Mouse (Mus musculus) heart, embryonic 16.5 days (tissue): ENCODE measurements around the gene Chd4. TPM values are rescaled to one million over a fixed set of nuclear protein-coding genes. Genes with fewer than 3 reads are reported as not detected.
"Not testable (repeated sequence)": the region's sequence is repeated elsewhere in the genome, so short reads cannot be mapped to it uniquely, and the experiment has no call there.

Experiments
- ATAC-seq: fragments of 200-750 bp; cut with Nextera tagmentation; replicated peaks from 2 replicates; pipeline ENCODE4 v1.8.0; 2017; ENCODE audit warnings: moderate number of reproducible peaks; ENCODE audit not compliant: insufficient read depth, low FRiP score; ENCODE audit errors: extremely low read depth
- H3K27ac ChIP-seq: fragments of 300-500 bp; sonication (generic); 2 replicates; pipeline ENCODE4 v1.5.1; 2014; ENCODE audit warnings: mild to moderate bottlenecking, low read length, control low read depth, moderate library complexity
- H3K27me3 ChIP-seq: fragments of 300-500 bp; sonication (generic); 2 replicates; pipeline ENCODE4 v1.6.1; 2014; ENCODE audit warnings: low read length, mixed read lengths; ENCODE audit not compliant: control insufficient read depth, insufficient read depth
- H3K36me3 ChIP-seq: fragments of 300-500 bp; sonication (generic); 2 replicates; pipeline ENCODE4 v1.6.1; 2014; ENCODE audit not compliant: control insufficient read depth, insufficient read depth
- H3K4me1 ChIP-seq: fragments of 300-500 bp; sonication (generic); 2 replicates; pipeline ENCODE4 v1.6.1; 2014; ENCODE audit warnings: low read length, mixed read lengths; ENCODE audit not compliant: control insufficient read depth, insufficient read depth
- H3K4me2 ChIP-seq: fragments of 300-500 bp; sonication (generic); 2 replicates; pipeline ENCODE4 v1.6.1; 2014; ENCODE audit warnings: low read depth, mild to moderate bottlenecking, control low read depth, low read length
- H3K4me3 ChIP-seq: fragments of 300-500 bp; sonication (generic); 2 replicates; pipeline ENCODE4 v1.5.1; 2014; ENCODE audit warnings: mild to moderate bottlenecking, control low read depth, low read length
- H3K9ac ChIP-seq: fragments of 300-500 bp; sonication (generic); 2 replicates; pipeline ENCODE4 v1.6.1; 2014; ENCODE audit warnings: low read length, control low read depth
- H3K9me3 ChIP-seq: fragments of 300-500 bp; sonication (generic); replicated peaks from 2 replicates; pipeline ENCODE4 v1.6.1; 2016; ENCODE audit warnings: low read length; ENCODE audit not compliant: control insufficient read depth
- WGBS: fragments of 180-500 bp; shearing (Covaris S2); extraction: QIAGEN DNeasy Blood & Tissue Kit; methylation state at CpG from one replicate; pipeline ENCODE4 v1.1.7; 2014; 5-methylcytosine and 5-hydroxymethylcytosine counted together
- polyA plus RNA-seq: library from polyadenylated mRNA; unstranded; fragments of >200 nt; fragmentation: Nextera tagmentation; extraction: Ambion mirVana; gene quantifications from 2 replicates; pipeline ENCODE4 v1.2.1, GENCODE M21; 2015

The Chd4 gene
- polyA plus RNA-seq, 1 experiment from 2014 or later, result 50.6 TPM

GRCm38 (mm10) chr6:125159773-125160557 lies 64.2 kb downstream of the Chd4 start:
- Histone ChIP-seq H3K9ac (peak overlapping the region; percentile 60), H3K9me3 (no peaks in the 10 kb centered on the region), H3K4me2 (no peak overlapping the region), H3K4me1 (peaks cover 17% of the 10 kb centered on the region), H3K4me3 (no peak overlapping the region), H3K27me3 (no peaks in the 10 kb centered on the region), H3K27ac (peak overlapping the region; percentile 85), H3K36me3 (peaks cover 31% of the 10 kb centered on the region)
- 77% methylated on average over 7 of the region's 7 CpGs for WGBS
- no peak for ATAC-seq

GRCm38 (mm10) chr6:125160558-125160853 lies 64.7 kb downstream of the Chd4 start:
- Histone ChIP-seq H3K4me2 (no peak overlapping the region), H3K9ac (peak overlapping the region; percentile 60)

GRCm38 (mm10) chr6:125160854-125161760 lies 65.3 kb downstream of the Chd4 start:
- Histone ChIP-seq H3K27me3 (no peaks in the 10 kb centered on the region), H3K9me3 (no peaks in the 10 kb centered on the region), H3K4me2 (peak overlapping the region; percentile 76), H3K9ac (peak overlapping the region; percentile 60), H3K27ac (peak overlapping the region; percentile 85), H3K36me3 (peaks cover 31% of the 10 kb centered on the region), H3K4me1 (peaks cover 17% of the 10 kb centered on the region), H3K4me3 (peak overlapping the region; percentile 90)
- 0 out of 2 replicates have a peak, but pooled peaks have one; percentile 4 for ATAC-seq
- WGBS, result 17% methylated on average over 22 of the region's 22 CpGs

More at GRCm38 (mm10) chr6:125160558-125160853, 64.7 kb downstream of the Chd4 start:
- H3K9me3 ChIP-seq, result no peaks in the 10 kb centered on the region
- H3K27ac ChIP-seq, result peak overlapping the region; percentile 85
- H3K4me3 ChIP-seq, result no peak overlapping the region
- WGBS, result 42% methylated on average over 10 of the region's 10 CpGs
- no peaks in the 10 kb centered on the region for H3K27me3 ChIP-seq
- no peak for ATAC-seq
- H3K36me3 ChIP-seq, result peaks cover 31% of the 10 kb centered on the region
- H3K4me1 ChIP-seq, result peaks cover 17% of the 10 kb centered on the region

GRCm38 (mm10) chr6:125161971-125162370 lies 66.2 kb downstream of the Chd4 start:
- 17% methylated on average over 3 of the region's 5 CpGs for WGBS
- peaks cover 31% of the 10 kb centered on the region for H3K36me3 ChIP-seq
- peak overlapping the region; percentile 90 for H3K4me3 ChIP-seq
- not testable (repeated sequence) for H3K27me3 ChIP-seq, H3K9ac ChIP-seq, H3K9me3 ChIP-seq, ATAC-seq
- peak overlapping the region; percentile 76 for H3K4me2 ChIP-seq
- H3K27ac ChIP-seq, result peak overlapping the region; percentile 85
- H3K4me1 ChIP-seq, result peaks cover 22% of the 10 kb centered on the region

GRCm38 (mm10) chr6:125162615-125163305 lies 67.0 kb downstream of the Chd4 start:
- Histone ChIP-seq H3K4me1 (peaks cover 30% of the 10 kb centered on the region), H3K36me3 (peaks cover 26% of the 10 kb centered on the region), H3K9ac (peak overlapping the region; percentile 65), H3K4me3 (peak overlapping the region; percentile 90), H3K4me2 (peak overlapping the region; percentile 76), H3K27ac (peak overlapping the region; percentile 67)
- H3K27me3 ChIP-seq, H3K9me3 ChIP-seq, ATAC-seq: not testable (repeated sequence)
- WGBS, result 31% methylated on average over 11 of the region's 16 CpGs

GRCm38 (mm10) chr6:125163801-125164657 lies 68.2 kb downstream of the Chd4 start:
- H3K4me3 ChIP-seq, result peak overlapping the region; percentile 90
- WGBS, result 3% methylated on average over 20 of the region's 20 CpGs
- no peaks in the 10 kb centered on the region for H3K27me3 ChIP-seq
- H3K27ac ChIP-seq, result peak overlapping the region; percentile 98
- peak overlapping the region; percentile 76 for H3K4me2 ChIP-seq
- ATAC-seq, result no peak
- no peaks in the 10 kb centered on the region for H3K9me3 ChIP-seq
- peak overlapping the region; percentile 99 for H3K9ac ChIP-seq
- peaks cover 31% of the 10 kb centered on the region for H3K36me3 ChIP-seq
- H3K4me1 ChIP-seq, result peaks cover 33% of the 10 kb centered on the region

GRCm38 (mm10) chr6:125164672-125165327 lies 69.0 kb downstream of the Chd4 start:
- H3K36me3 ChIP-seq, result peaks cover 31% of the 10 kb centered on the region
- WGBS, result under 1% methylated on average over 39 of the region's 39 CpGs

More at GRCm38 (mm10) chr6:125164672-125165327, 69.0 kb downstream of the Chd4 start:
- Histone ChIP-seq H3K4me2 (peak overlapping the region; percentile 76), H3K9ac (peak overlapping the region; percentile 99), H3K27me3 (no peaks in the 10 kb centered on the region), H3K4me3 (peak overlapping the region; percentile 90), H3K4me1 (peaks cover 33% of the 10 kb centered on the region), H3K9me3 (no peaks in the 10 kb centered on the region), H3K27ac (peak overlapping the region; percentile 98)
- peak; percentile 2; the same call in 1 of the 2 replicates for ATAC-seq
